Mouse (Mus musculus) kidney, embryonic 15.5 days (tissue): ENCODE data around the gene Ctc1. TPM values are rescaled to one million over a fixed set of nuclear protein-coding genes. Genes with fewer than 3 reads are reported as not detected.
A peak's percentile ranks its signal among the peaks of the same experiment; 100 is the strongest.
"Not testable (repeated sequence)": the region's sequence is repeated elsewhere in the genome, so short reads cannot be mapped to it uniquely, and the experiment has no call there.

ENCODE experiments used
- ATAC-seq: fragments of 200-750 bp; cut with Nextera tagmentation; replicated peaks from 2 replicates; pipeline ENCODE4 v1.8.0; 2017; ENCODE audit warnings: moderate TSS enrichment; ENCODE audit not compliant: low FRiP score
- H3K27ac ChIP-seq: fragments of 300-500 bp; sonication (generic); 2 replicates; pipeline ENCODE4 v1.5.1; 2015; ENCODE audit warnings: mild to moderate bottlenecking, inconsistent platforms
- H3K27me3 ChIP-seq: fragments of 300-500 bp; sonication (generic); 2 replicates; pipeline ENCODE4 v1.6.1; 2015; ENCODE audit warnings: inconsistent platforms
- H3K36me3 ChIP-seq: fragments of 300-500 bp; sonication (generic); 2 replicates; pipeline ENCODE4 v1.6.1; 2015; ENCODE audit warnings: inconsistent platforms
- H3K4me1 ChIP-seq: fragments of 300-500 bp; sonication (generic); 2 replicates; pipeline ENCODE4 v1.6.1; 2015; ENCODE audit warnings: inconsistent platforms
- H3K4me2 ChIP-seq: fragments of 300-500 bp; sonication (generic); 2 replicates; pipeline ENCODE4 v1.6.1; 2015; ENCODE audit warnings: moderate library complexity, mild to moderate bottlenecking, inconsistent platforms
- H3K4me3 ChIP-seq: fragments of 300-500 bp; sonication (generic); replicated peaks from 2 replicates; pipeline ENCODE4 v1.5.1; 2015; ENCODE audit warnings: mild to moderate bottlenecking, inconsistent platforms
- H3K9ac ChIP-seq: fragments of 300-500 bp; sonication (generic); 2 replicates; pipeline ENCODE4 v1.6.1; 2015; ENCODE audit warnings: mild to moderate bottlenecking, inconsistent platforms
- H3K9me3 ChIP-seq: fragments of 300-500 bp; sonication (generic); replicated peaks from 2 replicates; pipeline ENCODE4 v1.6.1; 2016; ENCODE audit warnings: inconsistent platforms
- WGBS: fragments of 180-500 bp; shearing (Covaris S2); methylation state at CpG from one replicate; pipeline ENCODE4 v1.1.7; 2015; ENCODE audit warnings: mixed read lengths; 5-methylcytosine and 5-hydroxymethylcytosine counted together
- polyA plus RNA-seq: library from polyadenylated mRNA; unstranded; fragments of >200 nt; fragmentation: Nextera tagmentation; extraction: Ambion mirVana; gene quantifications from 2 replicates; pipeline ENCODE4 v1.2.1, GENCODE M21; 2015

Gene Ctc1
- polyA plus RNA-seq, 1 experiment from 2014 or later = 72.7 TPM

GRCm38 (mm10) chr11:69010400-69011323 lies 5.0 kb upstream of the Ctc1 start:
- ATAC-seq = no peak
- Histone ChIP-seq H3K27ac (0 out of 2 replicates have a peak overlapping the region, but pooled peaks have one; percentile 14), H3K4me3 (no peak overlapping the region), H3K27me3 (no peaks in the 10 kb centered on the region), H3K9ac (no peak overlapping the region), H3K4me1 (peaks cover 24% of the 10 kb centered on the region), H3K9me3 (no peaks in the 10 kb centered on the region), H3K36me3 (no peaks in the 10 kb centered on the region), H3K4me2 (peak overlapping the region; percentile 78)
- 91% methylated on average over 15 of the region's 15 CpGs for WGBS

GRCm38 (mm10) chr11:69011445-69011844 lies 4.3 kb upstream of the Ctc1 start:
- H3K27ac ChIP-seq = peak overlapping the region; percentile 93
- not testable (repeated sequence) for H3K36me3 ChIP-seq, H3K27me3 ChIP-seq, H3K9me3 ChIP-seq, ATAC-seq
- H3K9ac ChIP-seq = peak overlapping the region; percentile 58; the same call in 1 of the 2 replicates
- 79% methylated on average over 2 of the region's 2 CpGs for WGBS
- H3K4me2 ChIP-seq = peak overlapping the region; percentile 78
- peak overlapping the region; percentile 56 for H3K4me3 ChIP-seq
- H3K4me1 ChIP-seq = peaks cover 24% of the 10 kb centered on the region

GRCm38 (mm10) chr11:69012071-69012601 lies 3.6 kb upstream of the Ctc1 start:
- Histone ChIP-seq H3K4me2 (peak overlapping the region; percentile 78), H3K27me3 (no peaks in the 10 kb centered on the region), H3K4me3 (peak overlapping the region; percentile 56), H3K27ac (peak overlapping the region; percentile 93), H3K4me1 (peaks cover 30% of the 10 kb centered on the region), H3K9me3 (no peaks in the 10 kb centered on the region), H3K9ac (peak overlapping the region; percentile 58), H3K36me3 (no peaks in the 10 kb centered on the region)
- 1% methylated on average over 18 of the region's 18 CpGs for WGBS
- ATAC-seq = peak; percentile 63

- Histone ChIP-seq H3K4me1 (peaks cover 15% of the 10 kb centered on the region), H3K27ac (peak overlapping the region; percentile 96), H3K36me3 (peaks cover 14% of the 10 kb centered on the region), H3K27me3 (no peaks in the 10 kb centered on the region), H3K4me3 (peak overlapping the region; percentile 57), H3K4me2 (peak overlapping the region; percentile 75), H3K9ac (peak overlapping the region; percentile 79), H3K9me3 (no peaks in the 10 kb centered on the region)
- WGBS = 61% methylated on average over 3 of the region's 3 CpGs
- ATAC-seq = no peak
Measured at GRCm38 (mm10) chr11:69016755-69017154, 1.0 kb downstream of the Ctc1 start.

GRCm38 (mm10) chr11:69020691-69021090 lies 5.0 kb downstream of the Ctc1 start:
- no peak overlapping the region for H3K4me2 ChIP-seq
- H3K9ac ChIP-seq = no peak overlapping the region
- no peak for ATAC-seq
- H3K9me3 ChIP-seq = no peaks in the 10 kb centered on the region
- no peaks in the 10 kb centered on the region for H3K27me3 ChIP-seq
- H3K27ac ChIP-seq = no peak overlapping the region
- peaks cover 54% of the 10 kb centered on the region for H3K36me3 ChIP-seq
- peaks cover 10% of the 10 kb centered on the region for H3K4me1 ChIP-seq
- no peak overlapping the region for H3K4me3 ChIP-seq

GRCm38 (mm10) chr11:69026562-69026961 lies 10.9 kb downstream of the Ctc1 start:
- H3K9ac ChIP-seq = no peak overlapping the region
- no peaks in the 10 kb centered on the region for H3K27me3 ChIP-seq
- peaks cover 100% of the 10 kb centered on the region for H3K36me3 ChIP-seq
- no peak overlapping the region for H3K27ac ChIP-seq
- H3K4me3 ChIP-seq = no peak overlapping the region
- WGBS = 91% methylated on average over 3 of the region's 3 CpGs
- H3K4me1 ChIP-seq = no peaks in the 10 kb centered on the region
- H3K4me2 ChIP-seq = no peak overlapping the region
- no peak for ATAC-seq
- no peaks in the 10 kb centered on the region for H3K9me3 ChIP-seq

- H3K4me3 ChIP-seq = no peak overlapping the region
- no peak for ATAC-seq
- WGBS = 71% methylated on average over 2 of the region's 2 CpGs
- no peak overlapping the region for H3K4me2 ChIP-seq
- H3K27me3 ChIP-seq = no peaks in the 10 kb centered on the region
- no peak overlapping the region for H3K27ac ChIP-seq
- no peak overlapping the region for H3K9ac ChIP-seq
- H3K9me3 ChIP-seq = no peaks in the 10 kb centered on the region
- H3K36me3 ChIP-seq = peaks cover 100% of the 10 kb centered on the region
- no peaks in the 10 kb centered on the region for H3K4me1 ChIP-seq
Measured at GRCm38 (mm10) chr11:69028805-69029204, 13.1 kb downstream of the Ctc1 start.

GRCm38 (mm10) chr11:69033552-69033951 lies 17.8 kb downstream of the Ctc1 start:
- WGBS = 76% methylated on average over 9 of the region's 9 CpGs
- peaks cover 76% of the 10 kb centered on the region for H3K36me3 ChIP-seq
- no peak for ATAC-seq

GRCm38 (mm10) chr11:69034585-69034984 lies 18.9 kb downstream of the Ctc1 start:
- Histone ChIP-seq H3K4me3 (no peak overlapping the region), H3K9ac (no peak overlapping the region), H3K4me1 (peaks cover 30% of the 10 kb centered on the region), H3K4me2 (no peak overlapping the region), H3K27ac (no peak overlapping the region), H3K36me3 (peaks cover 65% of the 10 kb centered on the region), H3K27me3 (no peaks in the 10 kb centered on the region), H3K9me3 (no peaks in the 10 kb centered on the region)
- 94% methylated on average over 3 of the region's 3 CpGs for WGBS
- ATAC-seq = no peak

More at GRCm38 (mm10) chr11:69033552-69033951, 17.8 kb downstream of the Ctc1 start:
- no peak overlapping the region for H3K27ac ChIP-seq
- H3K4me2 ChIP-seq = no peak overlapping the region
- H3K4me3 ChIP-seq = no peak overlapping the region
- H3K4me1 ChIP-seq = peaks cover 20% of the 10 kb centered on the region
- no peak overlapping the region for H3K9ac ChIP-seq
- H3K9me3 ChIP-seq = no peaks in the 10 kb centered on the region
- H3K27me3 ChIP-seq = no peaks in the 10 kb centered on the region

- Histone ChIP-seq H3K4me2 (peak overlapping the region; percentile 65), H3K9me3 (no peaks in the 10 kb centered on the region), H3K27ac (peak overlapping the region; percentile 90), H3K9ac (no peak overlapping the region), H3K4me1 (peaks cover 32% of the 10 kb centered on the region), H3K27me3 (no peaks in the 10 kb centered on the region), H3K4me3 (peak overlapping the region; percentile 82), H3K36me3 (peaks cover 57% of the 10 kb centered on the region)
- no peak for ATAC-seq
- 80% methylated on average over 9 of the region's 9 CpGs for WGBS
Measured at GRCm38 (mm10) chr11:69035411-69035810, 19.7 kb downstream of the Ctc1 start.

- Histone ChIP-seq H3K36me3 (peaks cover 53% of the 10 kb centered on the region), H3K9ac (no peak overlapping the region), H3K27ac (peak overlapping the region; percentile 90), H3K27me3 (no peaks in the 10 kb centered on the region), H3K9me3 (no peaks in the 10 kb centered on the region), H3K4me1 (peaks cover 32% of the 10 kb centered on the region), H3K4me3 (peak overlapping the region; percentile 82), H3K4me2 (peak overlapping the region; percentile 65)
- ATAC-seq = peak; percentile 24
- WGBS = 7% methylated on average over 8 of the region's 8 CpGs
Measured at GRCm38 (mm10) chr11:69035849-69036248, 20.1 kb downstream of the Ctc1 start.

GRCm38 (mm10) chr11:69036486-69037230 lies 20.9 kb downstream of the Ctc1 start:
- peak overlapping the region; percentile 65 for H3K4me2 ChIP-seq
- ATAC-seq = no peak
- peak overlapping the region; percentile 74 for H3K9ac ChIP-seq
- WGBS = 10% methylated on average over 20 of the region's 20 CpGs
- H3K27ac ChIP-seq = peak overlapping the region; percentile 90
- H3K27me3 ChIP-seq = no peaks in the 10 kb centered on the region
- no peaks in the 10 kb centered on the region for H3K9me3 ChIP-seq
- peaks cover 32% of the 10 kb centered on the region for H3K4me1 ChIP-seq
- H3K36me3 ChIP-seq = peaks cover 44% of the 10 kb centered on the region
- peak overlapping the region; percentile 82 for H3K4me3 ChIP-seq
